Mouse (Mus musculus) gonadal fat pad, adult 2 months (tissue): ENCODE data around the gene Ankrd36. TPM values are rescaled to one million over a fixed set of nuclear protein-coding genes. Genes with fewer than 3 reads are reported as not detected.

Experiments used
- polyA plus RNA-seq: library from polyadenylated mRNA; depleted of rRNA; stranded (reverse); fragments of >200 nt; gene quantifications from 2 replicates; pipeline ENCODE4 v1.2.3, GENCODE M21; 2012; rRNA removed

The Ankrd36 gene
- polyA plus RNA-seq, 1 experiment: 0.42 TPM

Other genes starting within 250 kb of the Ankrd36 start
- 7.2 and 10.2 TPM in 2 replicates for gene Znrf3, start 124.8 kb upstream of the Ankrd36 start, polyA plus RNA-seq
- 120 and 157 TPM in 2 replicates for gene Xbp1, start 49.0 kb upstream of the Ankrd36 start, polyA plus RNA-seq
- 5.8 and 7.2 TPM in 2 replicates for gene Ccdc117, start 27.5 kb upstream of the Ankrd36 start, polyA plus RNA-seq
- gene Mrps24, start 146.0 kb downstream of the Ankrd36 start, polyA plus RNA-seq: 101 and 114 TPM in 2 replicates
- gene Urgcp, start 192.7 kb downstream of the Ankrd36 start, polyA plus RNA-seq: 22.0 and 22.4 TPM in 2 replicates
- gene Dbnl, start 218.8 kb downstream of the Ankrd36 start, polyA plus RNA-seq: 53.0 and 63.6 TPM in 2 replicates
- gene Pgam2, start 234.0 kb downstream of the Ankrd36 start, polyA plus RNA-seq: 8.0 and 11.2 TPM in 2 replicates